Mouse (Mus musculus) CH12F3 (cell line): ENCODE results near the gene Sod1.

ENCODE experiments used
- in situ Hi-C: fragments of 300-500 bp; cut with MboI; formaldehyde crosslinking; loops from 2 replicates; pipeline ENCODE4 v1.14.3; 2020; ENCODE audit warnings: low sequenced_read_pairs

Sod1 gene

GRCm38 (mm10) chr16:90220026-90220891 is at the start of gene Sod1:
Gene Sod1 (plus strand): TSS chr16:90220754.
- in situ Hi-C loops: no loop called here

DNA sequence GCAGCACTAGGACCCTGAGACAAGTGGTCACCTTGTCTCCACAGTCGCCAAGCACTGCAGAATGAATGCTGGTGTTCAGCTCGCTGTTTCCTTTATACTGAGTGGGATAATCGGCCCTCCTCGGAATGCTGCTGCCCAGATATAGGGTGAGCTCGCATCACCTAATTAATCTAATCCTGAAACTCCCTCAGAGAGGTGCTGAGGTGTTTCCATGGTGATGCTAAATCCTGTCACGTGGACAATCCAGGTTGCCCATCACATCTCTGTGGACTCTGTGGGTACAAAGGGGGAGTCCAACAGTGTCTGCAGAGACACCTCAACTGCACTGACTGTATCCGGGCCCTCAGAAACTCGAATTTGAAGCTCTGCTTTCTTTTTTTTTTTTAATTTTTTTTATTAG is 49.1 kb upstream of the Sod1 start:
- in situ Hi-C loops: no loop called here

DNA sequence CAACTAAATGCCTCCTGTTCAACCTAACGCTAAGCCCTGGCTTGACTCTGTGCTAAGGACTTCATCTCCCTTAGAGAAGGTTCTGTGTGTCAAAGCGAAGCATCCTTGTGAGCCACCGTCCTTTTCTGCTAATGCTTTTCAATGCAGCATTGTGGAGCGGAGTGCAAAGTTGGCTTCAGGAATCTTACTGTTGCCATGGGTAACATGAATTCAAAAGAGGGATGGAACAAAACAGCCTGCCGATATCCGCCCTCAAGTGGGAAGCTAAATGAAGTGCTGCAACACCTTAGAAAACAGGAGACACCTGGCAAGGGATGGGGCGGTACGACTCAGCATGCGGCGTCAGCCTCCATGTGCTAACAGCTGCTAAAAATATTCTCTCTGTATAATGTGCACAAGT is 44.1 kb upstream of the Sod1 start:
- in situ Hi-C loops: no loop called here

DNA sequence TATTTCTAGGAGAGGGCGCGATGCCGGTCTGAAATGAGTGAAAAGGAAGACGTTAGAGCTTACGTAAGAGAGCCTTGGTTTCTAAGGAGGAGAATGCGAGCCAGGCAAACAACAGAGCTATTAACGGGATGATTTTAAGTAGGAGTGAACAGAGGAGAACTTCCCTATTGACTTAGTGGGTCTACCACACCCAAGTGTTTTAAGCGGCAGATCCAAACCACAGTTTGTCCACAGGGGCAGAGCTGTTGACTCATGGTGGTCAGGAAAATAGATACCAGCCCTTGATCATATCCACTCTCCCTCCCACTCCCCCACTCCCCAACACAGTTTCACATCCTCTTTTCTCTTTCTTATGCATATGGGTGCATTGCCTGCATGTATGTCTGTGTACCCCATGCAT is 43.1 kb upstream of the Sod1 start:
- in situ Hi-C loops: no loop called here

- in situ Hi-C loops: no loop called here
Observed at GRCm38 (mm10) chr16:90178404-90178803, 42.1 kb upstream of the Sod1 start.

GRCm38 (mm10) chr16:90179892-90180291 is 40.7 kb upstream of the Sod1 start:
- in situ Hi-C loops: no loop called here

GRCm38 (mm10) chr16:90180975-90181374 is 39.6 kb upstream of the Sod1 start:
- in situ Hi-C loops: no loop called here

DNA sequence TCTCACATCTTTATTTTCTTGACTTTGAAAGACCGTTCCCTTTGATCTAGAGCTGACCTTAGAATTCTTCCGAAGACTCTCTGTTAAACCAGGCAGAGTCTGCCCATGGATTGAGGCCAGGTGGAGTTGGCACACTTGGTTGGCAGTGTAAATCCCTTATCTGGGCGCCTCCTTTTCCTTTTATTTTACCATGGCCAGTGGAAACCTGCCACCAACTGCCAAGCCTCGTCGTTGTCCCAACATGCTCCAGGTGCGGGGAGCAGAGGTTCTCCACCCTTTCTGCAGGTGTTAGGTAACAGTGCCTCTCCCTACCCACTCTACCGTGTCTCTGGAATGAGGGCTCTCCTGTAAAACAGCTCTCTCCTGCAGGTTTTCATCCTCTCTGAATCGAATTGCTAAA is 38.9 kb upstream of the Sod1 start:
- in situ Hi-C loops: no loop called here

GRCm38 (mm10) chr16:90184135-90184534 is 36.4 kb upstream of the Sod1 start:
- in situ Hi-C loops: no loop called here

- in situ Hi-C loops: no loop called here
Observed at GRCm38 (mm10) chr16:90185928-90186588, 34.5 kb upstream of the Sod1 start.

- in situ Hi-C loops: no loop called here
Observed at GRCm38 (mm10) chr16:90187453-90187852, 33.1 kb upstream of the Sod1 start.

GRCm38 (mm10) chr16:90191289-90191688 is 29.3 kb upstream of the Sod1 start:
- in situ Hi-C loops: no loop called here

DNA sequence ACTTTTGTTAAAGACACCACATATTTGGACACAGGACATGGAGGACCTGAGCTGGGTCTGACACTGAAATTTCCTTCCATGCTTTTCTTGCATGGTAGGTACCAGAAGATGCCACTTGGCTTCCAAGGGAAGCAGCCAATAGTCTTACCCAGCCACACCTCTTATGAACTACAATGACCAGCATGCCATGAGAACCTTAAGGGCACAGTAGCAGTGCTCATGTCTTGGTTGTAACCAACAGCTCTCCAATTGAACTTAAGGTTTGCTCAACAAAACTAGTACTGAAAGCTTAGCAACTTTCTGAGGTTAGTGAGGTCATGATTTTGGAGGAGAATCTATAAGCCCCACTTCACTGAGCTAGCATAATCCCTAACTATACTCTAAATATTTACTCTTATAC is 26.8 kb upstream of the Sod1 start:
- in situ Hi-C loops: no loop called here

- in situ Hi-C loops: no loop called here
Observed at GRCm38 (mm10) chr16:90196688-90197240, 23.8 kb upstream of the Sod1 start.

DNA sequence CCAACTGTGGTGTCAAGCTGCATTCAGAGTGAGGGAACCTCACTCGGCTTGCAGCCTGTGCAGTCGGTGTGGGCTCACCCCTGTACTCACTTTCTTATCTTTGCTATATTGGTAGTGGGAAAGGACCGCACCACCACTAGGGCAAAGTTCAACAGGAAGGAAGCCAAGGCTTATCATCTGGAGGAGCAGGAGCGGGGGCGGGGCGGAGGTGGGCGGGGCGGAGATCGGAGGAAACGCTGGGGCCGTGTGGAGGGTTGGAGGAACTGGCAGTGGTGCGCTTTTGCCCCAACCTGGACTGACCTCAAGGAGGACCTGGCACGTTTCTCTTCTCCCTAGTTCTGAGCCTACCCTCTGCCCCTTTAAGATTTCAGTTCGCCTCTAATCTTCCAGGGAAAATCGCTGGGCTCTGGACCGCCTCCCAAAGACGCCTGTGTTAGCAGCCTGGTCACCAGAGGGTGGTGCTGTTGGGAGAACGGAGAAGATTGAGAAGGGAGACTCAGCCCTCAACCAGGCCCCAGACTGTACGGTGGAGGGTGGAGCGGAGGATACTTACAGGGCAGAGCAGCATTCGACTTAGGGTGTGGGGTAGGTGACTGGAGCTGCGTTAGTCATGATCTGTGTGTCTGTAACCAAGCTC is 23.1 kb upstream of the Sod1 start:
- in situ Hi-C loops: no loop called here

GRCm38 (mm10) chr16:90198626-90199025 is 21.9 kb upstream of the Sod1 start:
- in situ Hi-C loops: no loop called here

- in situ Hi-C loops: no loop called here
Observed at GRCm38 (mm10) chr16:90199174-90199573, 21.4 kb upstream of the Sod1 start.

- in situ Hi-C loops: no loop called here
Observed at GRCm38 (mm10) chr16:90202140-90202539, 18.4 kb upstream of the Sod1 start.

GRCm38 (mm10) chr16:90203226-90203962 is 17.2 kb upstream of the Sod1 start:
- in situ Hi-C loops: no loop called here

DNA sequence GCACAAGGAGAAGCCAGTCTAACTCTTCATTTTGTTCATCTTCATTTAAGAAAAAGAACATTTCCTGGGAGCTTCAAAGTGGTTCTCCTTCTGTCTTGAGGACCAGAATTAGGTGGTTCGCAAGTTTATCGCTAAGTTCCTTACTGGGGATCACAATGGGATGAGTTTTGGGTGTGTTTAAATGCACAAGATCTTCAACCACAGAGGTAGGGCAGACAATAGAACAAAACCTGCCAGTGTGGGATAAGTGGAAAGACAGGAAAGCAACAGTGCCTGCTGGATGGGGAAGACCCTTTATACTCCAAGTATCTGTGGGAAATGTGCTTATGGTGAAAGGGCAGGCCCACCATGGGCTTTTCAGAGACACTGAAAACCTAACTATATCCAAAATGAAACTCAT is 15.7 kb upstream of the Sod1 start:
- in situ Hi-C loops: no loop called here

GRCm38 (mm10) chr16:90208996-90209395 is 11.6 kb upstream of the Sod1 start:
- in situ Hi-C loops: no loop called here
